Comparison of ENCODE assay signal across 8 mouse cellular contexts in the genomic region with DNA sequence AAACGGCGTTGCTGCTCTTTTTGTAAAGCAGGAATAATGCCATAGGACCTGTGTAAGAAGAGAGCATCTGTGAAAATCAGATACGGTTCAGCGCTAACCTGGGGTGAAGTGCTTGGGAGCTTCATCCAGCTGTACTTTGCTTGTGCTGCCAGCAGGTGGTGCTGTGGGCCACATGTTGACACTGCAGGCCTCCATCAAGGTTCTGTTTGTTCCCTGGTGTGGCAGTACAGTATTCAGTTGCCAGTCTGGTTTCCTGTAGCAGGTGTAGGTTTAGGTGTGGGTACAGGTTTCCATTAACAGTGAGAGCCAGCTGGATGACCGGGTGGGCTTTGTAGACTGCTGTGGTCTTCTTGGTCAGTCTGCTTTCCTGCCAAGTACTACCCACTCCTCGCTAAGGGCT. TPM values are rescaled to one million over a fixed set of nuclear protein-coding genes. Genes with fewer than 3 reads are reported as not detected.
DNase-seq lines count a peak whose midpoint lies in the region; ATAC-seq lines count a peak whose summit lies in the region.

No protein-coding gene starts in this region.

- peak; percentile 56 for ATAC-seq in intestine, embryonic 14.5 days (replicated peaks; ENCODE audit: low FRiP score, low TSS enrichment, low read depth)
- ATAC-seq in megakaryocyte-erythroid progenitor cell, adult 5-6 weeks (replicated peaks; ENCODE audit: low FRiP score, low TSS enrichment, poor library complexity, severe bottlenecking): peak; percentile 67

- H3K36me3 ChIP-seq in intestine, embryonic 14.5 days (ENCODE audit: control insufficient read depth, insufficient read depth, low read length): peaks cover 30% of the 10 kb centered on the region

- no peak overlapping the region for H3K4me3 ChIP-seq in intestine, embryonic 14.5 days (ENCODE audit: low read depth, low read length)

- no peak overlapping the region for H3K27ac ChIP-seq in intestine, embryonic 14.5 days (ENCODE audit: low read depth)

- H3K27me3 ChIP-seq in intestine, embryonic 14.5 days (replicated peaks; ENCODE audit: control insufficient read depth, insufficient read depth, low read length): no peaks in the 10 kb centered on the region

- H3K9me3 ChIP-seq in intestine, embryonic 14.5 days (ENCODE audit: control insufficient read depth, low read length): no peaks in the 10 kb centered on the region

- no peaks in the 10 kb centered on the region; the same call in 1 of the 2 replicates for H3K4me1 ChIP-seq in intestine, embryonic 14.5 days (replicated peaks; ENCODE audit: control insufficient read depth, insufficient read depth, low read length)

- 50% methylated on average over 6 of the region's 6 CpGs for WGBS in intestine, embryonic 14.5 days

- H3K4me2 ChIP-seq in intestine, embryonic 14.5 days (ENCODE audit: low read length): no peak overlapping the region

- no peak overlapping the region for H3K9ac ChIP-seq in intestine, embryonic 14.5 days (ENCODE audit: low read length)

- peak; percentile 80 for DNase-seq in ZHBTc4 (ENCODE audit: low read depth, low spot score)
- DNase-seq in cerebellum, postnatal 4 days (ENCODE audit: low spot score in 2 of 2): peak; percentile 66 to 79
- peak; percentile 18 to 35 for DNase-seq in gastrocnemius, adult 8-10 months (ENCODE audit: low spot score in 2 of 2)
- peak; percentile 81 for DNase-seq in intestine, embryonic 14.5 days (ENCODE audit: low spot score)
- DNase-seq in left cerebral cortex, adult 8-10 months (ENCODE audit: low spot score in 2 of 2): peak; percentile 30 to 53
- peak; percentile 81 for DNase-seq in right cerebral cortex, postnatal 4 days
- DNase-seq in urinary bladder, postnatal 4 days (ENCODE audit: low spot score in 2 of 2): peak; percentile 53 to 73

RNA-seq across cellular contexts. Expression of a gene that starts 8.5 kb away (rescaled TPM):
- total RNA-seq in gastrocnemius, adult 8-10 months (2022): 10 to 100 TPM; 15.3 to 18.8 (median 16.9) TPM
- 69.7 and 79.9 TPM in 2 replicates for polyA plus RNA-seq in intestine, embryonic 14.5 days (2014; fragmentation: Nextera tagmentation; extraction: Ambion mirVana)
- total RNA-seq in left cerebral cortex, adult 8-10 months (2022): 10 to 100 TPM in 1 of 4 experiments, 1 to 10 TPM in 3; 9.3 to 12.1 (median 9.5) TPM
- 30.9 and 31.5 TPM in 2 replicates for total RNA-seq in megakaryocyte-erythroid progenitor cell, adult 5-6 weeks (2014; fragmentation: Nextera tagmentation)
- total RNA-seq in megakaryocyte-erythroid progenitor cell, adult 5-6 weeks (2017): 50.6 and 58.4 TPM in 2 replicates

Comparison
In these comparisons a context has a peak if more than half of its experiments do, and no peak if none do; other contexts are left out.
1. DNase-seq: peak in every context shown above with its lines; median percentile 81 in intestine, embryonic 14.5 days; 81 in right cerebral cortex, postnatal 4 days; 80 in ZHBTc4; 72 in cerebellum, postnatal 4 days; 63 in urinary bladder, postnatal 4 days; 42 in left cerebral cortex, adult 8-10 months; 26 in gastrocnemius, adult 8-10 months.